Mouse (Mus musculus) limb, embryonic 10.5 days (tissue): ENCODE measurements around the gene Spsb3. TPM values are rescaled to one million over a fixed set of nuclear protein-coding genes. Genes with fewer than 3 reads are reported as not detected.
A peak's percentile ranks its signal among the peaks of the same experiment; 100 is the strongest.

Experiments
- DNase-seq: peaks from one replicate; pipeline ENCODE4 v3.0.0-alpha.2; 2017; ENCODE audit warnings: low spot score
- H3K27ac ChIP-seq: fragments of 300-500 bp; sonication (generic); 2 replicates; pipeline ENCODE4 v1.5.1; 2016; ENCODE audit warnings: mild to moderate bottlenecking
- H3K27me3 ChIP-seq: fragments of 300-500 bp; sonication (generic); 2 replicates; pipeline ENCODE4 v1.6.1; 2016; ENCODE audit warnings: low read depth, mild to moderate bottlenecking; ENCODE audit not compliant: poor library complexity, severe bottlenecking
- H3K36me3 ChIP-seq: fragments of 300-500 bp; sonication (generic); 2 replicates; pipeline ENCODE4 v1.6.1; 2016; ENCODE audit warnings: mild to moderate bottlenecking, moderate library complexity
- H3K4me1 ChIP-seq: fragments of 300-500 bp; sonication (generic); 2 replicates; pipeline ENCODE4 v1.6.1; 2016
- H3K4me3 ChIP-seq: fragments of 300-500 bp; sonication (generic); 2 replicates; pipeline ENCODE4 v1.5.1; 2016; ENCODE audit warnings: mild to moderate bottlenecking, moderate library complexity
- H3K9me3 ChIP-seq: fragments of 300-500 bp; sonication (generic); replicated peaks from 2 replicates; pipeline ENCODE4 v1.6.1; 2016; ENCODE audit warnings: mild to moderate bottlenecking
- WGBS: fragments of 180-500 bp; shearing (Covaris S2); methylation state at CpG from one replicate; pipeline ENCODE4 v1.1.7; 2016; 5-methylcytosine and 5-hydroxymethylcytosine counted together
- polyA plus RNA-seq: library from polyadenylated mRNA; unstranded; fragments of >200 nt; fragmentation: Nextera tagmentation; extraction: Ambion mirVana; gene quantifications from 2 replicates; pipeline ENCODE4 v1.2.1, GENCODE M21; 2016

Spsb3 gene
- polyA plus RNA-seq, 1 experiment from 2014 or later = 50.8 TPM

DNA sequence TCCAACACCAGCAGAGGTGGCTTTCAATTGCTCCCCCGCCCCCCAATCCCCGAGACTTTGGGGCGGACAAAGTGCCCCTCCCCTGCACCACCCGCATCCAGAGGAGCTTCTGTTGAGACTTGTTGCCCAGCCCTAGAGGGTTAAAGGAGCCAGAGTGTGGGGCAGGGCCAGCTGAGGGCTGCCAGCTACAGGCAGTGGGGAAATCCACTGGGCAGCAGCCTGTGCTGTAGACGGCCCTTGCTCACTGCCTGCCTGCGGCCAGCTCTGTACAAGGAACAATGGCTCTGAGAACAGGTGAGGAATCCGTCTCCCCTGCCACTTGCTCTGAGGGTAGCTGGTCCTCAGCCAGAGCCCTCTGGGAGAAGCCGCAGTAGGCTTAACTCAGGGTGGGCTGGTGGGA, 7.9 kb upstream of the Spsb3 start:
- 74% methylated on average over 8 of the region's 8 CpGs for WGBS
- DNase-seq = no peak
- no peak overlapping the region for H3K4me3 ChIP-seq
- peaks cover 21% of the 10 kb centered on the region for H3K4me1 ChIP-seq
- no peaks in the 10 kb centered on the region for H3K27me3 ChIP-seq
- H3K36me3 ChIP-seq = peaks cover 13% of the 10 kb centered on the region
- H3K27ac ChIP-seq = peak overlapping the region; percentile 75
- no peaks in the 10 kb centered on the region for H3K9me3 ChIP-seq

- DNase-seq = no peak
- no peak overlapping the region for H3K4me3 ChIP-seq
Measured at GRCm38 (mm10) chr17:24881738-24882440, 4.6 kb upstream of the Spsb3 start.

DNA sequence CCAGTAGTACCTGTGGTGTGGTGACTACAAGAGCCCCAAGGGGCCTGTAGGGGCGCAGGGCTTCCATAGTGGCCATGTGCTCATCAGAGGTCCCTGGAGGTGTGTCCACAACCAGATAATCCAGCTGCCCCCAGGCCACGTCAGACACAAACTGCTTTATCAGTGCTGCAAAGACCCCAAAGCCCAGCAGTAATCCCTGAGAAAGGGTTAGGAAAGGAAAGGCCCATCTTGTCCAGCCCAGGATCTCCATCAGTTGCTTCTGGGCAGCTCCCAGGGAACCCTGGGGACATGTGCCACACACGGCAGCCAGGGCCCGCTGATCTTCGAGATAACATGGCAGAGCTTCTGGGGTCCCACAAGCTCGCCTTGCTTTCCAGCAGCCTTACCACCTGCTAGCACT, 2.1 kb upstream of the Spsb3 start:
- peaks cover 24% of the 10 kb centered on the region for H3K4me1 ChIP-seq
- no peak overlapping the region for H3K27ac ChIP-seq
- no peaks in the 10 kb centered on the region for H3K27me3 ChIP-seq
- H3K36me3 ChIP-seq = peaks cover 35% of the 10 kb centered on the region
- H3K4me3 ChIP-seq = no peak overlapping the region
- H3K9me3 ChIP-seq = no peaks in the 10 kb centered on the region
- no peak for DNase-seq
- 94% methylated on average over 6 of the region's 6 CpGs for WGBS

More at GRCm38 (mm10) chr17:24881738-24882440, 4.6 kb upstream of the Spsb3 start:
- no peaks in the 10 kb centered on the region for H3K9me3 ChIP-seq
- 47% methylated on average over 7 of the region's 7 CpGs for WGBS
- H3K36me3 ChIP-seq = peaks cover 25% of the 10 kb centered on the region
- no peaks in the 10 kb centered on the region for H3K27me3 ChIP-seq
- H3K27ac ChIP-seq = no peak overlapping the region
- H3K4me1 ChIP-seq = peaks cover 29% of the 10 kb centered on the region

DNA sequence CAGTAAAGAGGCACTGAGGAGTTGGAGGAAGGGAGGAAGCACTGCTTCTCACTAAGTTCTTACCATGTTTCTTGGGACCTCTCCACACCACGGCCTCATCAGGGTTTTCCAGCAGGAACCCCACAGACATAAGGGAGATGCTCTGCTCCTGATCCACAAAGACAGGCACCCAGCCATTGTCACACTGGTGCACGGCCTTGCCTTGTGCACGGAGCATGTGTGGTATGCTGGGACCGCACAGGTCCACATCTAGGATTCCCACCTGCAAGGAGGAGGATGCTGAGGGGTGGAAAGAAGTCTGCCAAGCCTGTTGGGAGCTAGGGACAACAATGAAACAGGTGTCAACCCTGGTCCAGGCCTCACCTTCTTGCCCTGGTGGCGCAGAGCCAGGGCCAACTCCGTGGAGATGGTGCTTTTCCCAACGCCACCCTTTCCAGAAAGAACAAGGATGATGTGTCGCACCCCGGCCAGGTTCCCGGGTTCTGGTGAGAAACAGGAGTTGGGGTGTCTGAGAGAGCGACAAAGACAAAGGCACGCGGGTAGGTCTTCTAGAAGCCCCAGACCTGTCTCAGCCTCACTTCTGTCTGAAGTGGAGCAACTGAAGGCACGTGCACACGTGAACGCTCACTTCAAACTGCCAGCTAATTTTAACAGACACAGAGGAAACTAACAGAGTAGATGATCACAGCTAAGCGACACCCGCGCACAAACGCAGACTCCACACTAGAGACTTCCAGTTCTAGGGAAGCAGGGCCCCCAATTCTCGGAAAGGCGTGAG, 898 bp upstream of the Spsb3 start:
- peaks cover 47% of the 10 kb centered on the region for H3K36me3 ChIP-seq
- peaks cover 24% of the 10 kb centered on the region for H3K4me1 ChIP-seq
- H3K9me3 ChIP-seq = no peaks in the 10 kb centered on the region
- no peaks in the 10 kb centered on the region for H3K27me3 ChIP-seq
- peak overlapping the region; percentile 47 for H3K27ac ChIP-seq
- DNase-seq = no peak
- peak overlapping the region; percentile 89 for H3K4me3 ChIP-seq
- 26% methylated on average over 22 of the region's 22 CpGs for WGBS

GRCm38 (mm10) chr17:24886932-24887271, 459 bp downstream of the Spsb3 start:
- Histone ChIP-seq H3K9me3 (no peaks in the 10 kb centered on the region), H3K4me1 (peaks cover 24% of the 10 kb centered on the region), H3K4me3 (peak overlapping the region; percentile 89), H3K27ac (peak overlapping the region; percentile 82), H3K27me3 (no peaks in the 10 kb centered on the region), H3K36me3 (peaks cover 60% of the 10 kb centered on the region)
- 2% methylated on average over 18 of the region's 18 CpGs for WGBS
- no peak for DNase-seq

GRCm38 (mm10) chr17:24887291-24888080, 1.0 kb downstream of the Spsb3 start:
- Histone ChIP-seq H3K4me3 (peak overlapping the region; percentile 89), H3K9me3 (no peaks in the 10 kb centered on the region), H3K36me3 (peaks cover 64% of the 10 kb centered on the region), H3K27ac (peak overlapping the region; percentile 82), H3K27me3 (no peaks in the 10 kb centered on the region), H3K4me1 (peaks cover 24% of the 10 kb centered on the region)
- DNase-seq = no peak
- WGBS = 66% methylated on average over 18 of the region's 18 CpGs

- no peak overlapping the region for H3K4me3 ChIP-seq
- H3K9me3 ChIP-seq = no peaks in the 10 kb centered on the region
- WGBS = 92% methylated on average over 3 of the region's 3 CpGs
- H3K4me1 ChIP-seq = peaks cover 28% of the 10 kb centered on the region
- no peaks in the 10 kb centered on the region for H3K27me3 ChIP-seq
- no peak overlapping the region for H3K27ac ChIP-seq
- no peak for DNase-seq
- H3K36me3 ChIP-seq = peaks cover 64% of the 10 kb centered on the region
Measured at GRCm38 (mm10) chr17:24888862-24889261, 2.4 kb downstream of the Spsb3 start.

DNA sequence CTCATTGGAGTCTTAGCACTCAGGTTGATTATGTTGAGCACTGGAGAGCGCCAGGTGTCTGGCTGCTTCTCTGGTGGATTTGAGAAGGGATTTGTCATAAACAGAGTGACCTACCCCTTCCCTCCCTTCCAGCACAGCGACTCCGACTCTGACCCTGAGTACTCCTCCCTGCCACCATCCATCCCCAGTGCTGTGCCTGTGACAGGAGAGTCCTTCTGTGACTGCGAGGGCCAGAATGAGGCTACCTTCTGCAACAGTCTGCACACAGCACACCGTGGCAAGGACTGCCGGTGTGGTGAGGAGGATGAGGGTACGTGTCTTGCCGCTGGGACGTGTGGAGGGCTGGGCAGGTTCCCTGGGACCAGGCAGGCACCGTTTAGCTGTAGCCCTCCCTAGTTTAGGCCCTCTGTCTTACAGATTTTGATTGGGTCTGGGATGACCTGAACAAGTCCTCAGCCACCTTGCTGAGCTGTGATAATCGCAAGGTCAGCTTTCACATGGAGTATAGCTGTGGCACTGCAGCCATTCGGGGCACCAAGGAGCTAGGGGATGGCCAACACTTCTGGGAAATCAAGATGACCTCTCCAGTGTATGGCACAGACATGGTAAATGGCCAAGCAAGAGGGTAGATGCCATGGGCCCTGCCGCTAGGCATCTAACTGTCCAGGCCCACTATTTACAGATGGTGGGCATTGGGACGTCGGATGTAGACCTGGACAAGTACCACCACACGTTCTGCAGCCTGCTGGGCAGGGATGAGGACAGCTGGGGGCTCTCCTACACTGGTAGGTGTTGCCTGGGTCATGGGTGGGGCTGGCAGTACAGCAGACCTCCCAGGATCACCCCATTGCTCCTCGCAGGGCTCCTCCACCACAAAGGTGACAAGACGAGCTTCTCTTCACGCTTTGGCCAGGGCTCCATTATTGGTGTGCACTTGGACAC, 4.0 kb downstream of the Spsb3 start:
- 86% methylated on average over 19 of the region's 19 CpGs for WGBS
- H3K9me3 ChIP-seq = no peaks in the 10 kb centered on the region
- no peak overlapping the region for H3K4me3 ChIP-seq
- DNase-seq = no peak
- no peak overlapping the region for H3K27ac ChIP-seq
- peaks cover 57% of the 10 kb centered on the region for H3K36me3 ChIP-seq
- H3K4me1 ChIP-seq = peaks cover 32% of the 10 kb centered on the region
- H3K27me3 ChIP-seq = no peaks in the 10 kb centered on the region

- no peak for DNase-seq
- H3K9me3 ChIP-seq = no peaks in the 10 kb centered on the region
- H3K4me1 ChIP-seq = peaks cover 36% of the 10 kb centered on the region
- no peak overlapping the region for H3K4me3 ChIP-seq
- WGBS = 90% methylated on average over 13 of the region's 13 CpGs
- H3K27ac ChIP-seq = no peak overlapping the region
- H3K27me3 ChIP-seq = no peaks in the 10 kb centered on the region
- peaks cover 57% of the 10 kb centered on the region for H3K36me3 ChIP-seq
Measured at GRCm38 (mm10) chr17:24891321-24891720, 4.9 kb downstream of the Spsb3 start.

GRCm38 (mm10) chr17:24892785-24893184, 6.3 kb downstream of the Spsb3 start:
- no peaks in the 10 kb centered on the region for H3K9me3 ChIP-seq
- no peak for DNase-seq
- H3K27me3 ChIP-seq = no peaks in the 10 kb centered on the region
- peaks cover 41% of the 10 kb centered on the region for H3K4me1 ChIP-seq
- no peak overlapping the region for H3K4me3 ChIP-seq
- H3K27ac ChIP-seq = no peak overlapping the region
- H3K36me3 ChIP-seq = peaks cover 67% of the 10 kb centered on the region
- WGBS = 92% methylated on average over 12 of the region's 12 CpGs

DNA sequence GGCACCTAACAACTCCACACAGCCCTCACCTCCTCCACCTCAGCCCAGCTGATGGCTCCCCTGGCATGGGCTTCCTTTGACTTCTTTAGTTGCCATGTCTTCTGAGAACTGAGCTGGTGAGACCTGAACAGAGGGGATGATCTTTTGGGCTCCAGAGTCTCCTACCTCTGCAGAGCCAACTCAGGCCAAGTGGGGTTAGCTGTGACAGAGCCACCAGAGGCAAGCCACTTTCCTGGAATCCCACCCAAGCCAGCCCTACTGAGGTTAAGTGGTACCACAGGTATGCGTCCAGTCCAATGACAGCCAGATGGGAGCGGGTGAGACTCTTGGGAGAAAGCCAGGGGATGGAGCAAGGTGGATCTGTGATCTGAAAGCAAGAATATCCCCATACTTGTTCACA, 6.8 kb downstream of the Spsb3 start:
- DNase-seq = no peak
- H3K27me3 ChIP-seq = no peaks in the 10 kb centered on the region
- peaks cover 38% of the 10 kb centered on the region for H3K4me1 ChIP-seq
- H3K4me3 ChIP-seq = no peak overlapping the region; the same call in 1 of the 2 replicates
- H3K9me3 ChIP-seq = no peaks in the 10 kb centered on the region
- peaks cover 72% of the 10 kb centered on the region for H3K36me3 ChIP-seq
- WGBS = 97% methylated on average over 2 of the region's 2 CpGs
- no peak overlapping the region for H3K27ac ChIP-seq
